Mouse (Mus musculus) liver, embryonic 12.5 days (tissue): Measurements from ENCODE around the gene Gm17482. TPM values are rescaled to one million over a fixed set of nuclear protein-coding genes. Genes with fewer than 3 reads are reported as not detected.

Source experiments
- ATAC-seq: fragments of 200-750 bp; cut with Nextera tagmentation; 2 replicates; pipeline ENCODE4 v1.8.0; 2017; ENCODE audit warnings: moderate number of reproducible peaks, mild to moderate bottlenecking, moderate library complexity
- H3K27ac ChIP-seq: fragments of 300-500 bp; sonication (generic); 2 replicates; pipeline ENCODE4 v1.5.1; 2016; ENCODE audit warnings: mild to moderate bottlenecking
- H3K27me3 ChIP-seq: fragments of 300-500 bp; sonication (generic); replicated peaks from 2 replicates; pipeline ENCODE4 v1.6.1; 2016; ENCODE audit warnings: mild to moderate bottlenecking, moderate library complexity
- H3K36me3 ChIP-seq: fragments of 300-500 bp; sonication (generic); 2 replicates; pipeline ENCODE4 v1.6.1; 2016; ENCODE audit warnings: mild to moderate bottlenecking, moderate library complexity
- H3K4me1 ChIP-seq: fragments of 300-500 bp; sonication (generic); 2 replicates; pipeline ENCODE4 v1.6.1; 2016
- H3K4me2 ChIP-seq: fragments of 300-500 bp; sonication (generic); 2 replicates; pipeline ENCODE4 v1.6.1; 2016; ENCODE audit warnings: mild to moderate bottlenecking, moderate library complexity
- H3K4me3 ChIP-seq: fragments of 300-500 bp; sonication (generic); 2 replicates; pipeline ENCODE4 v1.5.1; 2016; ENCODE audit warnings: mild to moderate bottlenecking, moderate library complexity
- H3K9ac ChIP-seq: fragments of 300-500 bp; sonication (generic); 2 replicates; pipeline ENCODE4 v1.6.1; 2016; ENCODE audit warnings: mild to moderate bottlenecking, moderate library complexity
- H3K9me3 ChIP-seq: fragments of 300-500 bp; sonication (generic); replicated peaks from 2 replicates; pipeline ENCODE4 v1.6.1; 2016; ENCODE audit warnings: mild to moderate bottlenecking, moderate library complexity
- WGBS: fragments of 180-500 bp; shearing (Covaris S2); methylation state at CpG from one replicate; pipeline ENCODE4 v1.1.7; 2016; ENCODE audit not compliant: insufficient replicate concordance; 5-methylcytosine and 5-hydroxymethylcytosine counted together
- polyA plus RNA-seq: library from polyadenylated mRNA; unstranded; fragments of >200 nt; fragmentation: Nextera tagmentation; extraction: Ambion mirVana; gene quantifications from 2 replicates; pipeline ENCODE4 v1.2.1, GENCODE M21; 2016

Gm17482 gene
- polyA plus RNA-seq, 1 experiment from 2014 or later: not detected

DNA sequence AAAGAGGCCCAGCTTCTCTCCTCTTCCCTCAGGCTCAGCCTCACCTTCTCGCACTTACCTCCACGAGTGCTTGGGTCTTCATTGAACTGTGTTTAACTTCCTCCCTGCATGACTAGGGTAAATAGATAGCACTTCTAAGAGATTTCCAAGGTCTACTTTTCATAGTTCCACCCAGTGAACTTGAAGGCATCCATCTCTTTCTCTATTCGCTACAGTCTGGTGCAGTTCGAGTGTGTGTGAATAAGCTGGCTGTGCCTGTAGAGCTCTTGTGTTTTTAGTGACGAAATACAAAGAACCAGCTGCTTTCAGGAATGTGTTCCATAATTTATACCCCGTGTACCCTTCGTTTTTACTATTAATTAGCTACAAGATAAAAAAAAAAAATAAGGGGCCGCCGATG lies 47.6 kb downstream of the Gm17482 start:
- no peak for ATAC-seq
- no peaks in the 10 kb centered on the region for H3K9me3 ChIP-seq
- H3K27ac ChIP-seq: no peak overlapping the region
- H3K4me1 ChIP-seq: 0 out of 2 replicates have a peak, but pooled peaks cover 3% of the 10 kb centered on the region
- H3K9ac ChIP-seq: no peak overlapping the region
- 62% methylated on average over 9 of the region's 9 CpGs for WGBS
- H3K27me3 ChIP-seq: 0 out of 2 replicates have a peak, but pooled peaks cover 9% of the 10 kb centered on the region
- H3K4me2 ChIP-seq: no peak overlapping the region
- no peaks in the 10 kb centered on the region for H3K36me3 ChIP-seq
- no peak overlapping the region for H3K4me3 ChIP-seq

DNA sequence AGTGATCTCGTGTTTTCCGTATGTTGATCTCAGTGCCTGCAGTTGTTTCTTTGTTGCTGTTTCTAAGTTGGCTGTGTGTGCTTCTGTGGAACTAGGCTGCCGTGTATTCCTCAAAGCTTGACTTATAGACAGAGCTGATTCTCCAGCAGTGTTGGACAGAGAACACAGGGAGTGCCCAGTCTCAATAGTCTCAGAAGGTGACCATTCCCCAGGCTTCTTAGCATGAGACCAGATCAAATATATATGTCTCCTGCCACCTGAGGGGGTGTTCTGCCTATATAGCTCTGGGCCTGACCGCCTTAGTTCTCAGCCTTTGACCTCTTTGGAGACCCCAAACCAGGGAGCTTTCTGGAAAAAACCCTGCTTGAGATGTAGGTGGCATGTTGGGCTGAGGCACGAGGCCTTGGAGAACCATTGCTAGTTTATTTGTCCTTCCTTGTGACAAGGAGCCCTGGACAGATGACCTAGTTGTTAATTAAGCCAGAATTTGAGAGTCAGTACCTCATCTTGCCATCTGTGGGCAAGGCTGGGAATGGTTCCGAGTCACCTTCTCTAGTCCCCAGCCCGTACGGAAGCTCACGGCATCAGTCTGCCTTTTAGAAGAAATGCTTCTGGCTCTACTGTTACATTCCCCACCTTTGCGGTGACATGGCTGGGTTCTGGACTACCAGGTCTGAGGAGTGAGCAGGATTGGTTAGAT lies 48.1 kb downstream of the Gm17482 start:
- WGBS: 77% methylated on average over 10 of the region's 10 CpGs
- Histone ChIP-seq H3K36me3 (no peaks in the 10 kb centered on the region), H3K27me3 (0 out of 2 replicates have a peak, but pooled peaks cover 9% of the 10 kb centered on the region), H3K4me2 (no peak overlapping the region), H3K9ac (no peak overlapping the region), H3K27ac (no peak overlapping the region), H3K9me3 (no peaks in the 10 kb centered on the region), H3K4me3 (no peak overlapping the region), H3K4me1 (0 out of 2 replicates have a peak, but pooled peaks cover 3% of the 10 kb centered on the region)
- ATAC-seq: no peak

DNA sequence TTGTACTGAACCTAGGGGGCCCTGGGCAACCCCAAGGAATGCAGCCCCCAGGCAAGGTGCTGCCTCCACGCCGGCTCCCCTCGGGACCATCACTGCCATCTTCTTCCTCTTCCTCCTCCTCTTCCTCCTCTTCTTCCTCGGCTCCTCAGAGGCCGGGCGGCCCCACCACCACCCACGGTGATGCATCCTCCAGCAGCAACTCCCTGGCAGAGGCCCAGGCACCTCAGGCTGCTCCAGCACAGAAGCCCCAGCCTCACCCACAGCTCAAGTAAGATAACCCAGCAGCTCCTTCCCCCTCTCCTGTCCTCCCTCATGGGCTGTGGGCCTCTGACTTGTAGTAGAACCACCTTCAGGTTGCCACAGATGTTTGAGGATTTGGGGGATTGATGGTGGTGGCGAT lies 50.9 kb downstream of the Gm17482 start:
- Histone ChIP-seq H3K4me3 (no peak overlapping the region), H3K9me3 (no peaks in the 10 kb centered on the region), H3K27ac (no peak overlapping the region), H3K9ac (no peak overlapping the region), H3K36me3 (no peaks in the 10 kb centered on the region), H3K27me3 (0 out of 2 replicates have a peak, but pooled peaks cover 5% of the 10 kb centered on the region), H3K4me1 (0 out of 2 replicates have a peak, but pooled peaks cover 3% of the 10 kb centered on the region), H3K4me2 (no peak overlapping the region)
- WGBS: 59% methylated on average over 8 of the region's 8 CpGs
- no peak for ATAC-seq

DNA sequence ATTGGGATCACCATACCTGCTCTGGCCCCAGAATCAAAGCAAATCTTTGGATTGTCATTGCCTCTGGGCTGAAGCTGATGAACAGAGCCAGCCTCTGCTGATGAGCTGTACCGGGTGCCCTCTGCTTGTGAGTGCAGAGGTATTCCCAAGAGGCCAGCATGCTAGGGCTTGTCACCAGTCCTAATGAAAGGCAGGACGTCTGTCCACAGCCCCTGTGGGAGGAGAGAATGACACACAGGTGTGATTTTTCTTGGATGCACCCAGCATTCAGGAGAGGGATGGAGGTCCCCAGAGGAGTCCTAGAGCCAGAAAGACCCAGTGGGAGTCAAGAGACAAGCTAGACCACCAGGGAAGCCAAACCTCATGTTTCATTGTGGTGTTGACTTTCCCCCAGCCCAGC lies 52.5 kb downstream of the Gm17482 start:
- H3K4me2 ChIP-seq: no peak overlapping the region

DNA sequence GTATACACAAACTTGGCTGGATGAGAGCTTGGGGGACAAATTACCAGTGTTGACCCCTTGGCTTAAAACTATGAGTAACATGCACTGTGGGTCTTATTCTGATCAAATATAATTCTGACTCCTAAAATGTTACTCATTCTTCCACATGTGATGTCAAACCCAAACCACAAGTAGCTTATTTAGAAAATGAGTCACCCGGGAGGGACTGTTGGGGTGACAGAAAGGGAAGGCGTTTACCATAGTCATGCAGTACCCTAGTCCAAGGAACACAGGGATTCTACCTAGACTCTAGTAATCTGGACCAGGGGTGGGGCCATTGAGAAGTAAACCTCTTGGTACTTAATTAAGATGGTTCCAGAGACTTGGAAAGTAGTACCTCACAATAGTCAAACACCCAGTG lies 57.0 kb downstream of the Gm17482 start:
- no peaks in the 10 kb centered on the region for H3K9me3 ChIP-seq
- no peak overlapping the region for H3K4me2 ChIP-seq
- no peaks in the 10 kb centered on the region for H3K27me3 ChIP-seq
- H3K4me3 ChIP-seq: no peak overlapping the region
- no peak overlapping the region for H3K27ac ChIP-seq
- no peaks in the 10 kb centered on the region for H3K36me3 ChIP-seq
- 59% methylated on average over 2 of the region's 2 CpGs for WGBS
- no peak overlapping the region for H3K9ac ChIP-seq
- no peak for ATAC-seq
- no peaks in the 10 kb centered on the region for H3K4me1 ChIP-seq

More for the DNA sequence above, 52.5 kb downstream of the Gm17482 start:
- H3K4me3 ChIP-seq: no peak overlapping the region
- no peaks in the 10 kb centered on the region for H3K9me3 ChIP-seq
- no peak for ATAC-seq
- WGBS: 49% methylated on average over 2 of the region's 2 CpGs
- H3K9ac ChIP-seq: no peak overlapping the region
- no peak overlapping the region for H3K27ac ChIP-seq
- no peaks in the 10 kb centered on the region for H3K36me3 ChIP-seq
- H3K4me1 ChIP-seq: 0 out of 2 replicates have a peak, but pooled peaks cover 3% of the 10 kb centered on the region
- 0 out of 2 replicates have a peak, but pooled peaks cover 5% of the 10 kb centered on the region for H3K27me3 ChIP-seq

DNA sequence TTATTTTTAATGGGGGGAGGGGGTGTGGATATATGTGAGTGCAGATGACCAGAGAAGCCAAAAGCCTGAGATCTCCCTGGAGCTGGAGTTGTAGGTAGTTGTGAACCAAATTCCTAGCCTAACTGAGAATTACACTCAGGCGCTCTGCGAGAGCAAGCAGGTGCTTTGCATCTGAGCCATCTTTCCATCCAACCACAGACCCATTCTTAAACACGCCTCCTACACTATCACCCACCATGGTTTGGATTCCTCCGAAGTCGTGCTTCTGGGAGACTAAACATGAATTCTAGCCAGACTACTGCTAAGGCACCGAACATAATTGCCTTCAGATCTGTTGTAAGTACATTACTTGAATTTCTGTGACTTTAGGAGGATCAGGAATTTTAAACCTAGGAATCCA lies 59.3 kb downstream of the Gm17482 start:
- no peak for ATAC-seq
- H3K4me3 ChIP-seq: no peak overlapping the region
- H3K4me2 ChIP-seq: no peak overlapping the region
- no peaks in the 10 kb centered on the region for H3K36me3 ChIP-seq
- no peaks in the 10 kb centered on the region for H3K27me3 ChIP-seq
- no peak overlapping the region for H3K9ac ChIP-seq
- 70% methylated on average over 6 of the region's 6 CpGs for WGBS
- H3K4me1 ChIP-seq: no peaks in the 10 kb centered on the region
- no peaks in the 10 kb centered on the region for H3K9me3 ChIP-seq
- H3K27ac ChIP-seq: no peak overlapping the region

DNA sequence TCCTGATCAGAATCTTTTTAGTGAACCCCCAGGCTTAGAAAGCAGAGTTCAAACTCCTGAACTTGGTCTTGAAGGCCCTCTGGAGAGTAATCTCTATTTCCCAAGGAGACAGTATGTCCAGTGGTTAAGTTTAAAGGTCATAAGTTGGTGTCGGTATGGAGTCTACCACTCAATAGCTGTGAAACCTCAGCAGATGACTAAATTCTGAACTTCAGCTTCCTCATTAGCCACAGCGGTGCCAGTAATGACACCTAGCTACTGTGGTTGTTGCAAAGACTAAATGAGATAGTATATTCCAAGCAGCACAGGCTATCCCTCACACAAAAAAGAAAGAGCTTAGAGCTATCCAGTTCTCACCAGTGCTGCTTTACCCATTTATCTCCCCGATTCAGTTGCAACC lies 61.1 kb downstream of the Gm17482 start:
- WGBS: 70% methylated on average over 3 of the region's 3 CpGs

DNA sequence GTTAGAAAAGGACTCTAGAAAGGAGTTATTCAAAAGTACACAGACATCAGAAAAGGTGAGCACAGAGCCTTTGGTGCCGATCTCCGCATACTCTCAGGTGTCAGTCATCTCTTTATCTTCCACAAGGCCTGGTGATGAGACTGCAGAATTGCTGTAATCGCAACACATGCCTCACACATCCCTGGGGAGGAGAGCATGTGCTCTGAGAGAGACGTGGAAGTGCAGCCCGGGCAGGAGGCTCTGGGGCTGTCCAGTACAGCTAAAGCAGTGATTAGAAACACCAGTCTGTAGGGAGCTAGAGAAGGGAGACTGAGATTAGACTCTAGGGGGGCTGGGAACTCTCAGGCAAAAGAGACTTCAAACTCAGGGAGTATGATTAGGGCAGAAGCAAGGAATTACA lies 63.4 kb downstream of the Gm17482 start:
- Histone ChIP-seq H3K9me3 (no peaks in the 10 kb centered on the region), H3K9ac (no peak overlapping the region), H3K27me3 (no peaks in the 10 kb centered on the region), H3K36me3 (no peaks in the 10 kb centered on the region), H3K4me2 (no peak overlapping the region), H3K4me3 (no peak overlapping the region), H3K27ac (no peak overlapping the region), H3K4me1 (no peaks in the 10 kb centered on the region)
- 45% methylated on average over 5 of the region's 5 CpGs for WGBS
- no peak for ATAC-seq

More for the DNA sequence above, 61.1 kb downstream of the Gm17482 start:
- Histone ChIP-seq H3K4me1 (no peaks in the 10 kb centered on the region), H3K36me3 (no peaks in the 10 kb centered on the region), H3K9me3 (no peaks in the 10 kb centered on the region), H3K4me2 (no peak overlapping the region), H3K27me3 (no peaks in the 10 kb centered on the region), H3K9ac (no peak overlapping the region), H3K27ac (no peak overlapping the region), H3K4me3 (no peak overlapping the region)
- no peak for ATAC-seq

DNA sequence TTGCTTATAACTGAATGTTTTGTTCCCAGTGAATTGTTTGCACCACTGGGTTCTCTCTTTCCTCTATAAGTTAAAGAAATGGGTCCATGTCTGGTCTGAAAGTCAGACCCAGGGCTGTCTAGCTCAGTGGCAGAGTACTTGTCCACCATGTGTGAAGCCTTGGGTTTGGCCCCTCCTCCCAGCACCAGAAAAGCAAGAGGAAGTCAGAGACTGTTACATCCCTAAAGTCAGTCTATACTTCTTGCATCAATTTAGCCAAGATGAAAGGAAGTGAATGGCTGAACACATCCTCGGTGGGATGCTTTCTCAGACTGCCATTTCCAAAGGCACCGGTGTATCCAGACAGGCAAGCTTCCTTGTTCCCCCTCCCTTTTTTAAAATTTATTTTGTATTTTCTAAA lies 63.9 kb downstream of the Gm17482 start:
- no peak overlapping the region for H3K4me2 ChIP-seq
- no peak for ATAC-seq
- no peak overlapping the region for H3K9ac ChIP-seq
- H3K27ac ChIP-seq: no peak overlapping the region
- 50% methylated on average over 2 of the region's 2 CpGs for WGBS
- no peaks in the 10 kb centered on the region for H3K4me1 ChIP-seq
- H3K9me3 ChIP-seq: no peaks in the 10 kb centered on the region
- H3K27me3 ChIP-seq: no peaks in the 10 kb centered on the region
- H3K36me3 ChIP-seq: no peaks in the 10 kb centered on the region
- H3K4me3 ChIP-seq: no peak overlapping the region

DNA sequence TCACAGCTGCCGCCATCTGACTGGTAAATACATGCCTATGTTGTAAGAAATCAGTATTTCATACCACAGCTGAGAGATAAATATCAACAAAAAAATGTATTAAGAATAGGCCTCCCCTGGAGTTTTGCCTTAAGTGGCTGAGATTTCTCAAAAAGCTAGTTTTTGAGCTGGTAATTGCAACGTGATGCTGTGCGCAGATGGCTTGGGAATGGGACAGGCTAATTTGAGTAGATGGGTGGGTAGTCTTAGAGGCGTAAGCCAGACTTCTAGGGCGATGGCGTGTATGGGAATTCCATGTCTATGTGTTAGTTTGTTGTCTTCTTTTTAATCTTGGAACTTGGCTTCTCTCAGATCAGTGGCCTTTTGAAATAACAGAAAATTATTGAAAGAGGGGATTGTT lies 64.7 kb downstream of the Gm17482 start:
- no peak overlapping the region for H3K4me2 ChIP-seq
- no peak overlapping the region for H3K4me3 ChIP-seq
- H3K9ac ChIP-seq: no peak overlapping the region
- H3K4me1 ChIP-seq: no peaks in the 10 kb centered on the region
- no peak overlapping the region for H3K27ac ChIP-seq
- no peaks in the 10 kb centered on the region for H3K9me3 ChIP-seq
- ATAC-seq: no peak
- H3K27me3 ChIP-seq: no peaks in the 10 kb centered on the region
- no peaks in the 10 kb centered on the region for H3K36me3 ChIP-seq
- WGBS: 73% methylated on average over 6 of the region's 6 CpGs

DNA sequence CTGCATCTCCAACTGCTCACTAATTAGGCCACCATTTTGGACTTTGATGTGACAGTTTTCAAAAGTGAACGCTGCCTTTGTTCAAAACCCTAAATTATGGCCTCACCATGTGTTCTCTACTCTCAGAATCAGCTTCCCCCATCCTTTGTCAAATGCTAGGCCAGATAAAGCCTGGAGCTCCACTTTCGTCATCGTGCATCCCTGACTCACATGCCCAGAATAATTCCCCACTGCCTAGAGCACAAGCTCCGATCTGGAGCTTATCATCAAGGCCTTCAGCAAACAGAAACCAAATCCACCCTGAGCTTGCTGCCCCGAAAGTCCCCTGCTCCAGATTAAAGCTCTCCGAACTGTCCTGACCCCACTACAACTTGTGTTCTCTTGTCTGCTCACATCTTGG lies 65.5 kb downstream of the Gm17482 start:
- no peak overlapping the region for H3K4me3 ChIP-seq
- H3K27ac ChIP-seq: no peak overlapping the region
- no peak for ATAC-seq
- H3K27me3 ChIP-seq: no peaks in the 10 kb centered on the region
- no peak overlapping the region for H3K9ac ChIP-seq
- 59% methylated on average over 6 of the region's 6 CpGs for WGBS
- no peaks in the 10 kb centered on the region for H3K4me1 ChIP-seq
- H3K9me3 ChIP-seq: no peaks in the 10 kb centered on the region
- no peak overlapping the region for H3K4me2 ChIP-seq
- H3K36me3 ChIP-seq: no peaks in the 10 kb centered on the region

DNA sequence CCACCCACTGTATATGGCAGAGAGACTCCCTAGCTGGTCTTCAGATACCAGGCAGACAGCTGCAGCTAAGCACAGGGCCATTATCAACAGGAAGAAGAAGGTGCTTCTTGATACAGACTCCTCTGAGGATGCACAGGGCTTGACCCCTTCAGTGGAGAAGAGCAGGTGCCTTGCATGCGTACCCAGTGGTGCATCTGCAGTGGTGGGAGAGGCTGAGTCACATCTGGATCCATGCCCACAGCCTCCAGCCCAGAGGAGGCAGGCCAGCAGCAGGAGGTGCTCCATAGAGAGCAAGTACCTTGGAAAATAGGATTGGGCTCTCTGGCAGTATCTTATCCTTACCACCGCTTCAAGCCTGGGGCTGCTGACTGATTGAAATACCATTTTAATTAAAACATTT lies 66.7 kb downstream of the Gm17482 start:
- Histone ChIP-seq H3K27me3 (no peaks in the 10 kb centered on the region), H3K9ac (no peak overlapping the region), H3K4me2 (no peak overlapping the region), H3K4me3 (no peak overlapping the region), H3K4me1 (no peaks in the 10 kb centered on the region), H3K9me3 (no peaks in the 10 kb centered on the region), H3K36me3 (no peaks in the 10 kb centered on the region), H3K27ac (no peak overlapping the region)
- 69% methylated on average over 2 of the region's 2 CpGs for WGBS
- ATAC-seq: no peak

DNA sequence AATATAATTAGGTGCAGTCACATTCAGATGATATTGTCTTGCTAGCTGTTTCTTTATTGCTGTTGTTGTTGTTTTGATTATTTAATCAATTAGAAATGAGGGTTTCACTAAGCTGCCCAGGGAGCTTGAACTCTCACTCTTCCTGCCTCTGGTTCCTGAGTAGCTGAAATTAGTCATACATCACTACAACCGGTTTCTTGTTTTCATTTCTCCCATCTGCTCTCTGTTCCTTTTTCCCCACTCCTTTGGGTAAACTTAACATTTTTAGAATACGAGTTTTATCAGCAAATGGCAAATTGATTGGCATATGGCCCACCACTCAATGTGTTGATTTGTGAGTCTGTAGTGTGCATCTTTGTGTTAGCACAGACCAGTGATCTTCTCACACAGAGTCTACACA lies 80.0 kb downstream of the Gm17482 start:
- Histone ChIP-seq H3K9me3 (no peaks in the 10 kb centered on the region), H3K4me3 (no peak overlapping the region), H3K27me3 (no peaks in the 10 kb centered on the region), H3K4me2 (no peak overlapping the region), H3K27ac (no peak overlapping the region), H3K4me1 (no peaks in the 10 kb centered on the region), H3K9ac (no peak overlapping the region), H3K36me3 (no peaks in the 10 kb centered on the region)
- no peak for ATAC-seq
- 49% methylated on average over 2 of the region's 2 CpGs for WGBS
